Mouse (Mus musculus): ENCODE data around the gene Slc5a8. TPM values are rescaled to one million over a fixed set of nuclear protein-coding genes. Genes with fewer than 3 reads are reported as not detected.
A peak's percentile ranks its signal among the peaks of the same experiment; 100 is the strongest.

Gene Slc5a8
- 0.06 and 0.22 TPM in 2 replicates for polyA plus RNA-seq (2014; fragmentation: Nextera tagmentation; extraction: Ambion mirVana)

GRCm38 (mm10) chr10:88885632-88886090 is at the start of gene Slc5a8:
Gene Slc5a8 (plus strand): TSS chr10:88885992.
- Histone ChIP-seq H3K27ac (ENCODE audit: low read length) (no peak within 1 kb of the TSS), H3K9ac (replicated peaks; ENCODE audit: low read depth, low read length) (no peak within 1 kb of the TSS), H3K36me3 (ENCODE audit: control insufficient read depth, insufficient read depth, low read length) (no peaks in the 10 kb centered on the region), H3K4me2 (replicated peaks; ENCODE audit: low read depth, low read length) (peak within 1 kb of the TSS; percentile 41), H3K27me3 (ENCODE audit: control insufficient read depth, insufficient read depth, low read length) (peaks cover 27% of the 10 kb centered on the region), H3K9me3 (ENCODE audit: control insufficient read depth, low read depth, low read length) (no peaks in the 10 kb centered on the region), H3K4me3 (ENCODE audit: low read depth, low read length) (peak within 1 kb of the TSS; percentile 18; the same call in 1 of the 2 replicates), H3K4me1 (ENCODE audit: control insufficient read depth, insufficient read depth, low read length) (no peaks in the 10 kb centered on the region)
- 3% methylated on average over 31 of the region's 31 CpGs for WGBS
- no peak for ATAC-seq (ENCODE audit: insufficient number of reproducible peaks, insufficient read depth, low FRiP score, low read depth)

- Histone ChIP-seq H3K9me3 (ENCODE audit: control insufficient read depth, low read depth, low read length) (no peaks in the 10 kb centered on the region), H3K9ac (replicated peaks; ENCODE audit: low read depth, low read length) (no peak overlapping the region), H3K4me3 (ENCODE audit: low read depth, low read length) (no peak overlapping the region), H3K36me3 (ENCODE audit: control insufficient read depth, insufficient read depth, low read length) (no peaks in the 10 kb centered on the region), H3K27ac (ENCODE audit: low read length) (no peak overlapping the region), H3K4me1 (ENCODE audit: control insufficient read depth, insufficient read depth, low read length) (no peaks in the 10 kb centered on the region), H3K27me3 (ENCODE audit: control insufficient read depth, insufficient read depth, low read length) (no peaks in the 10 kb centered on the region), H3K4me2 (replicated peaks; ENCODE audit: low read depth, low read length) (no peak overlapping the region)
- no peak for ATAC-seq (ENCODE audit: insufficient number of reproducible peaks, insufficient read depth, low FRiP score, low read depth)
- 51% methylated on average over 7 of the region's 7 CpGs for WGBS
These were observed 36.8 kb upstream of the Slc5a8 start for GRCm38 (mm10) chr10:88848876-88849476.

GRCm38 (mm10) chr10:88849976-88850375 is 35.8 kb upstream of the Slc5a8 start:
- Histone ChIP-seq H3K9ac (replicated peaks; ENCODE audit: low read depth, low read length) (no peak overlapping the region), H3K36me3 (ENCODE audit: control insufficient read depth, insufficient read depth, low read length) (no peaks in the 10 kb centered on the region), H3K27ac (ENCODE audit: low read length) (no peak overlapping the region), H3K9me3 (ENCODE audit: control insufficient read depth, low read depth, low read length) (no peaks in the 10 kb centered on the region), H3K4me3 (ENCODE audit: low read depth, low read length) (no peak overlapping the region), H3K4me2 (replicated peaks; ENCODE audit: low read depth, low read length) (no peak overlapping the region), H3K4me1 (ENCODE audit: control insufficient read depth, insufficient read depth, low read length) (no peaks in the 10 kb centered on the region), H3K27me3 (ENCODE audit: control insufficient read depth, insufficient read depth, low read length) (no peaks in the 10 kb centered on the region)
- ATAC-seq (ENCODE audit: insufficient number of reproducible peaks, insufficient read depth, low FRiP score, low read depth), result no peak
- WGBS, result 88% methylated on average over 4 of the region's 4 CpGs

DNA sequence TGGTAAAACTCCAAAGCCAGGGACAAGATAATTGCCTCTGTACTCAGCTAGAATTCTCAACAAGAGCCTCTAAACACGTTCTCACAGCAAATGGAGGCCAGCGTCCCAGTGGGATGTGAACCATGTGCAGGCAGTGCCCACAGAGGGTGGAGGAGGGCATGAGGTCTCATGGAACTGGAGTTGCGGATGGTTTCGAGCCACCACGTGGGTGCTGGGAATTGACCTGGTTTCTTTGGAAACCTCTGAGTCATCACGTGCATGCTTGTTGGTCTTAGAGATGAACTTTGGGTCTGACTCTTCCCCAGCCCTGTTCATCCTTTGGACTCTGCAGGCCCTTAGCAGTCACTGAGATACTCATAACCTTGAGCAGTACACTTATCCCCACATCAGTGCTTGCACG is 32.5 kb upstream of the Slc5a8 start:
- no peaks in the 10 kb centered on the region for H3K4me1 ChIP-seq (ENCODE audit: control insufficient read depth, insufficient read depth, low read length)
- no peak overlapping the region for H3K27ac ChIP-seq (ENCODE audit: low read length)
- no peaks in the 10 kb centered on the region for H3K36me3 ChIP-seq (ENCODE audit: control insufficient read depth, insufficient read depth, low read length)
- ATAC-seq (ENCODE audit: insufficient number of reproducible peaks, insufficient read depth, low FRiP score, low read depth), result no peak
- no peaks in the 10 kb centered on the region for H3K9me3 ChIP-seq (ENCODE audit: control insufficient read depth, low read depth, low read length)
- no peaks in the 10 kb centered on the region for H3K27me3 ChIP-seq (ENCODE audit: control insufficient read depth, insufficient read depth, low read length)
- no peak overlapping the region for H3K9ac ChIP-seq (replicated peaks; ENCODE audit: low read depth, low read length)
- H3K4me2 ChIP-seq (replicated peaks; ENCODE audit: low read depth, low read length), result no peak overlapping the region
- H3K4me3 ChIP-seq (ENCODE audit: low read depth, low read length), result no peak overlapping the region
- WGBS, result 85% methylated on average over 7 of the region's 7 CpGs

GRCm38 (mm10) chr10:88860911-88861310 is 24.9 kb upstream of the Slc5a8 start:
- Histone ChIP-seq H3K9ac (replicated peaks; ENCODE audit: low read depth, low read length) (no peak overlapping the region), H3K27me3 (ENCODE audit: control insufficient read depth, insufficient read depth, low read length) (no peaks in the 10 kb centered on the region), H3K9me3 (ENCODE audit: control insufficient read depth, low read depth, low read length) (no peaks in the 10 kb centered on the region), H3K36me3 (ENCODE audit: control insufficient read depth, insufficient read depth, low read length) (no peaks in the 10 kb centered on the region), H3K4me2 (replicated peaks; ENCODE audit: low read depth, low read length) (no peak overlapping the region), H3K4me3 (ENCODE audit: low read depth, low read length) (no peak overlapping the region), H3K27ac (ENCODE audit: low read length) (no peak overlapping the region), H3K4me1 (ENCODE audit: control insufficient read depth, insufficient read depth, low read length) (no peaks in the 10 kb centered on the region)
- 69% methylated on average over 3 of the region's 3 CpGs for WGBS
- ATAC-seq (ENCODE audit: insufficient number of reproducible peaks, insufficient read depth, low FRiP score, low read depth), result no peak

- H3K9ac ChIP-seq (replicated peaks; ENCODE audit: low read depth, low read length), result no peak overlapping the region
- H3K4me2 ChIP-seq (replicated peaks; ENCODE audit: low read depth, low read length), result no peak overlapping the region
- no peak overlapping the region for H3K4me3 ChIP-seq (ENCODE audit: low read depth, low read length)
- no peaks in the 10 kb centered on the region for H3K4me1 ChIP-seq (ENCODE audit: control insufficient read depth, insufficient read depth, low read length)
- no peaks in the 10 kb centered on the region for H3K27me3 ChIP-seq (ENCODE audit: control insufficient read depth, insufficient read depth, low read length)
- H3K27ac ChIP-seq (ENCODE audit: low read length), result no peak overlapping the region
- H3K9me3 ChIP-seq (ENCODE audit: control insufficient read depth, low read depth, low read length), result no peaks in the 10 kb centered on the region
- H3K36me3 ChIP-seq (ENCODE audit: control insufficient read depth, insufficient read depth, low read length), result no peaks in the 10 kb centered on the region
- ATAC-seq (ENCODE audit: insufficient number of reproducible peaks, insufficient read depth, low FRiP score, low read depth), result no peak
These were observed 24.4 kb upstream of the Slc5a8 start for GRCm38 (mm10) chr10:88861416-88861815.

GRCm38 (mm10) chr10:88862293-88862692 is 23.5 kb upstream of the Slc5a8 start:
- H3K9ac ChIP-seq (replicated peaks; ENCODE audit: low read depth, low read length), result no peak overlapping the region
- H3K4me1 ChIP-seq (ENCODE audit: control insufficient read depth, insufficient read depth, low read length), result no peaks in the 10 kb centered on the region
- no peak overlapping the region for H3K4me2 ChIP-seq (replicated peaks; ENCODE audit: low read depth, low read length)
- H3K36me3 ChIP-seq (ENCODE audit: control insufficient read depth, insufficient read depth, low read length), result no peaks in the 10 kb centered on the region
- no peaks in the 10 kb centered on the region for H3K9me3 ChIP-seq (ENCODE audit: control insufficient read depth, low read depth, low read length)
- no peak overlapping the region for H3K4me3 ChIP-seq (ENCODE audit: low read depth, low read length)
- no peaks in the 10 kb centered on the region for H3K27me3 ChIP-seq (ENCODE audit: control insufficient read depth, insufficient read depth, low read length)
- no peak overlapping the region for H3K27ac ChIP-seq (ENCODE audit: low read length)
- no peak for ATAC-seq (ENCODE audit: insufficient number of reproducible peaks, insufficient read depth, low FRiP score, low read depth)
- 87% methylated on average over 5 of the region's 5 CpGs for WGBS

DNA sequence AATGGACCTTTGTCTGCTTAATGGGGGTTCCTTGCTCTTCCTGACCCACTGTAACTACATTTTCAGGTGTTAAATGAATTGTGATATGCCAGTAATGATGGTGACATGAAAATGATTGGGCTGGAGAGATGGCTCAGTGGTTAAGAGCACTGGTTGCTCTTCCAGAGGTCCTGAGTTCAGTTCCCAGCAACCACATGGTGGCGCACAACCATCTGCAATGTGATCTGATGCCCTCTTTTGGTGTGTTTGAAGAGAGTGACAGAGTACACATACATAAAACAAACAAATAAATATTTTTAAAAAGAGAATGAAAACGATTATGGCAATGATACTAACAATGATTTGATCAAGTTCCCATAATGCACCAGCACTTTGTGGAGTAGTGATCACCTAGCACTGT is 19.8 kb upstream of the Slc5a8 start:
- H3K27ac ChIP-seq (ENCODE audit: low read length), result no peak overlapping the region
- no peaks in the 10 kb centered on the region for H3K9me3 ChIP-seq (ENCODE audit: control insufficient read depth, low read depth, low read length)
- no peak overlapping the region for H3K4me3 ChIP-seq (ENCODE audit: low read depth, low read length)
- H3K36me3 ChIP-seq (ENCODE audit: control insufficient read depth, insufficient read depth, low read length), result no peaks in the 10 kb centered on the region
- WGBS, result 65% methylated on average over 2 of the region's 2 CpGs
- no peaks in the 10 kb centered on the region for H3K4me1 ChIP-seq (ENCODE audit: control insufficient read depth, insufficient read depth, low read length)
- H3K9ac ChIP-seq (replicated peaks; ENCODE audit: low read depth, low read length), result no peak overlapping the region
- H3K4me2 ChIP-seq (replicated peaks; ENCODE audit: low read depth, low read length), result no peak overlapping the region
- no peaks in the 10 kb centered on the region for H3K27me3 ChIP-seq (ENCODE audit: control insufficient read depth, insufficient read depth, low read length)
- ATAC-seq (ENCODE audit: insufficient number of reproducible peaks, insufficient read depth, low FRiP score, low read depth), result no peak

- H3K36me3 ChIP-seq (ENCODE audit: control insufficient read depth, insufficient read depth, low read length), result no peaks in the 10 kb centered on the region
- no peaks in the 10 kb centered on the region for H3K9me3 ChIP-seq (ENCODE audit: control insufficient read depth, low read depth, low read length)
- ATAC-seq (ENCODE audit: insufficient number of reproducible peaks, insufficient read depth, low FRiP score, low read depth), result no peak
- no peak overlapping the region for H3K4me3 ChIP-seq (ENCODE audit: low read depth, low read length)
- H3K4me1 ChIP-seq (ENCODE audit: control insufficient read depth, insufficient read depth, low read length), result no peaks in the 10 kb centered on the region
- H3K27me3 ChIP-seq (ENCODE audit: control insufficient read depth, insufficient read depth, low read length), result no peaks in the 10 kb centered on the region
- no peak overlapping the region for H3K9ac ChIP-seq (replicated peaks; ENCODE audit: low read depth, low read length)
- H3K27ac ChIP-seq (ENCODE audit: low read length), result no peak overlapping the region
- WGBS, result 60% methylated on average over 5 of the region's 5 CpGs
- H3K4me2 ChIP-seq (replicated peaks; ENCODE audit: low read depth, low read length), result no peak overlapping the region
These were observed 10.9 kb upstream of the Slc5a8 start for GRCm38 (mm10) chr10:88874870-88875269.
